Comparison of ENCODE assay signal across 8 mouse cellular contexts in the genomic region with DNA sequence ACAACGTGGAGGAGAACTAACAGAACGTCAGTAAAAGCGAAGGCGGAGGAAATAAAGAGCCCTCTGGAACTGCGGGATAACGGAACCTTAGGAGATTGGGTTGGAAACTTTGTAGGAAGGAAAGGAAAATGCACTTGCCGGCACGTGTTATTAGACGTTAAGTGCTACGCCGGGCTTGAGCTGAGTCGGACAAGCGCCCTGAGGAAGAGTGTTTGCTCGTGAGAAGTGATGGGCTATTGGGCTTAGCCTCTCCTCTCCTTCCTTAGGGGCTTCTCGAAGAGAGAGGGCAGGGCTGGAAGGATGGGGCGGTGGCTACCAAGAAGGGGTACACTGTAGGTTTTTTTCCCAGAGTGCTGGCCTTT. TPM values are rescaled to one million over a fixed set of nuclear protein-coding genes. Genes with fewer than 3 reads are reported as not detected.
A peak's percentile ranks its signal among the peaks of the same experiment; 100 is the strongest.
DNase-seq lines count a peak whose midpoint lies in the region; ATAC-seq and TF ChIP-seq lines count a peak whose summit lies in the region.

No protein-coding gene starts in this region.

- H3K27ac ChIP-seq in forebrain, embryonic 14.5 days (ENCODE audit: low read depth, low read length), result peak overlapping the region; percentile 27; the same call in 1 of the 2 replicates
- H3K27ac ChIP-seq in liver, adult 2 months (replicated peaks; ENCODE audit: insufficient read depth, low read depth, low read length), result peak overlapping the region; percentile 64
- H3K27ac ChIP-seq in small intestine, adult 2 months (ENCODE audit: insufficient read depth, low read depth, low read length), result 0 out of 2 replicates have a peak overlapping the region, but pooled peaks have one; percentile 10

- no peaks in the 10 kb centered on the region for H3K27me3 ChIP-seq in forebrain, embryonic 14.5 days (replicated peaks; ENCODE audit: control insufficient read depth, insufficient read depth, low read length)
- H3K27me3 ChIP-seq in liver, adult 2 months (ENCODE audit: control insufficient read depth, insufficient read depth, low read length), result no peaks in the 10 kb centered on the region
- no peaks in the 10 kb centered on the region for H3K27me3 ChIP-seq in small intestine, adult 2 months (ENCODE audit: control insufficient read depth, insufficient read depth, low read length)

- H3K4me2 ChIP-seq in forebrain, embryonic 14.5 days (ENCODE audit: low read length), result peak overlapping the region; percentile 85

- TF ChIP-seq CTCF in liver, adult 2 months (IDR thresholded peaks at IDR 0.05; ENCODE audit: low read depth, low read length), result no peak
- no peak for TF ChIP-seq CTCF in small intestine, adult 2 months (IDR thresholded peaks at IDR 0.05; ENCODE audit: extremely low read depth, insufficient read length, insufficient replicate concordance, low read depth, low read length)

- no peaks in the 10 kb centered on the region for H3K79me2 ChIP-seq in liver, adult 2 months (ENCODE audit: control insufficient read depth, insufficient read depth, low read length)

- peak overlapping the region; percentile 63 for H3K9ac ChIP-seq in forebrain, embryonic 14.5 days (ENCODE audit: low read length)
- H3K9ac ChIP-seq in liver, adult 2 months (ENCODE audit: low read depth, low read length), result peak overlapping the region; percentile 86

- no peak for TF ChIP-seq POLR2A in liver, adult 2 months (IDR thresholded peaks at IDR 0.05; ENCODE audit: extremely low read depth, insufficient read depth, low read length)
- TF ChIP-seq POLR2A in small intestine, adult 2 months (IDR thresholded peaks at IDR 0.05; ENCODE audit: low read depth, low read length), result no peak

- peak; percentile 82 for ATAC-seq in forebrain, embryonic 14.5 days

- peak overlapping the region; percentile 75 for H3K4me3 ChIP-seq in forebrain, embryonic 14.5 days (ENCODE audit: low read depth, low read length)
- peak overlapping the region; percentile 78 for H3K4me3 ChIP-seq in liver, adult 2 months (ENCODE audit: insufficient read depth, low read depth, low read length)
- peak overlapping the region; percentile 89 for H3K4me3 ChIP-seq in small intestine, adult 2 months (ENCODE audit: low read depth, low read length)

- H3K9me3 ChIP-seq in forebrain, embryonic 14.5 days (replicated peaks; ENCODE audit: control insufficient read depth, low read length), result no peaks in the 10 kb centered on the region

- 0% methylated on average over 16 of the region's 16 CpGs for WGBS in forebrain, embryonic 14.5 days
- 0% methylated on average over 16 of the region's 16 CpGs for WGBS in liver, adult 2 months
- under 1% methylated on average over 16 of the region's 16 CpGs for WGBS in small intestine, adult 2 months

- peaks cover 13% of the 10 kb centered on the region; the same call in 1 of the 2 replicates for H3K36me3 ChIP-seq in forebrain, embryonic 14.5 days (ENCODE audit: control insufficient read depth, insufficient read depth, low read length)
- peaks cover 13% of the 10 kb centered on the region; the same call in 1 of the 2 replicates for H3K36me3 ChIP-seq in liver, adult 2 months (ENCODE audit: control insufficient read depth, insufficient read depth, low read length)
- peaks cover 3% of the 10 kb centered on the region for H3K36me3 ChIP-seq in small intestine, adult 2 months (ENCODE audit: control insufficient read depth, insufficient read depth, low read length)

- H3K4me1 ChIP-seq in forebrain, embryonic 14.5 days (ENCODE audit: control insufficient read depth, insufficient read depth, low read length), result peaks cover 3% of the 10 kb centered on the region; the same call in 1 of the 2 replicates
- H3K4me1 ChIP-seq in liver, adult 2 months (ENCODE audit: control insufficient read depth, insufficient read depth, low read length), result peaks cover 5% of the 10 kb centered on the region; the same call in 1 of the 2 replicates
- no peaks in the 10 kb centered on the region for H3K4me1 ChIP-seq in small intestine, adult 2 months (ENCODE audit: control insufficient read depth, insufficient read depth, insufficient read length, low read length)

- peak; percentile 67 for DNase-seq in embryo, embryonic 10 days (ENCODE audit: low spot score)
- no peak for DNase-seq in embryo, embryonic 10.5 days (ENCODE audit: low spot score)
- DNase-seq in ovary, adult 18-20 months (ENCODE audit: low spot score), result peak; percentile 30
- no peak for DNase-seq in ovary, postnatal 14 days (ENCODE audit: low spot score)
- DNase-seq in forebrain, embryonic 14.5 days (ENCODE audit: low spot score), result no peak
- no peak for DNase-seq in liver, adult 2 months (ENCODE audit: extremely low read depth, low read depth, low spot score)
- no peak for DNase-seq in cerebellum, adult 9-10 months

RNA-seq across cellular contexts. Expression of a gene that starts 0.3 kb away (rescaled TPM):
- 22.4 and 23.6 TPM in 2 replicates for polyA plus RNA-seq in forebrain, embryonic 14.5 days (2014; fragmentation: Nextera tagmentation; extraction: Ambion mirVana)
- total RNA-seq in liver, adult 2 months (2014; rRNA removed), result 5.1 and 6.5 TPM in 2 replicates
- polyA plus RNA-seq in liver, adult 2 months (2012; rRNA removed), result 0.70 and 1.1 TPM in 2 replicates
- polyA plus RNA-seq in small intestine, adult 2 months (2012; rRNA removed), result 0.06 and 0.09 TPM in 2 replicates

RNA-seq across cellular contexts. Expression of a gene that starts 0.6 kb away (rescaled TPM):
- polyA plus RNA-seq in forebrain, embryonic 14.5 days (2014; fragmentation: Nextera tagmentation; extraction: Ambion mirVana), result 17.0 and 20.0 TPM in 2 replicates
- total RNA-seq in liver, adult 2 months (2014; rRNA removed), result 0.55 and 1.3 TPM in 2 replicates
- polyA plus RNA-seq in liver, adult 2 months (2012; rRNA removed), result 0.12 TPM in 1 of 2 replicates, not detected in the other
- 0.27 and 0.29 TPM in 2 replicates for polyA plus RNA-seq in small intestine, adult 2 months (2012; rRNA removed)

RNA-seq across cellular contexts. Expression of a gene that starts 28.7 kb away (rescaled TPM):
- polyA plus RNA-seq in forebrain, embryonic 14.5 days (2014; fragmentation: Nextera tagmentation; extraction: Ambion mirVana), result 48.8 and 56.8 TPM in 2 replicates
- total RNA-seq in liver, adult 2 months (2014; rRNA removed), result 15.9 and 22.4 TPM in 2 replicates
- polyA plus RNA-seq in liver, adult 2 months (2012; rRNA removed), result 12.9 and 13.5 TPM in 2 replicates
- 5.6 and 10.6 TPM in 2 replicates for polyA plus RNA-seq in small intestine, adult 2 months (2012; rRNA removed)

RNA-seq across cellular contexts. Expression of a gene that starts 45.3 kb away (rescaled TPM):
- 10.8 and 16.5 TPM in 2 replicates for polyA plus RNA-seq in forebrain, embryonic 14.5 days (2014; fragmentation: Nextera tagmentation; extraction: Ambion mirVana)
- total RNA-seq in liver, adult 2 months (2014; rRNA removed), result 1.9 and 2.4 TPM in 2 replicates
- 0.23 and 0.47 TPM in 2 replicates for polyA plus RNA-seq in liver, adult 2 months (2012; rRNA removed)
- 0.67 and 0.70 TPM in 2 replicates for polyA plus RNA-seq in small intestine, adult 2 months (2012; rRNA removed)

Comparison
In these comparisons a context has a peak if more than half of its experiments do, and no peak if none do; other contexts are left out.
1. DNase-seq: peak in embryo, embryonic 10 days (single experiment) and ovary, adult 18-20 months (single experiment); none in embryo, embryonic 10.5 days (single experiment), ovary, postnatal 14 days (single experiment), forebrain, embryonic 14.5 days (single experiment), liver, adult 2 months (single experiment) and cerebellum, adult 9-10 months (single experiment).
2. H3K27ac ChIP-seq: peak in every context shown above with its lines; median percentile 64 in liver, adult 2 months; 27 in forebrain, embryonic 14.5 days; 10 in small intestine, adult 2 months.
3. RNA of a gene that starts 0.3 kb away (polyA plus RNA-seq): 22.4 to 23.6 TPM in forebrain, embryonic 14.5 days; 0.70 to 1.1 TPM in liver, adult 2 months and 0.06 to 0.09 TPM in small intestine, adult 2 months; every median in the first group is over 10 times any median in the second.
4. RNA of a gene that starts 0.6 kb away (polyA plus RNA-seq): 17.0 to 20.0 TPM in forebrain, embryonic 14.5 days; 0.27 to 0.29 TPM in small intestine, adult 2 months and 0.12 TPM in liver, adult 2 months; every median in the first group is over 10 times any median in the second.
5. Peak in every context shown above with its lines, with median percentiles within 50 percentile points of each other: H3K4me3 ChIP-seq.